ENCODE assay signal across 19 mouse cellular contexts in genomic region chr5:140887871-140888270, GRCm38 (mm10). TPM values are rescaled to one million over a fixed set of nuclear protein-coding genes. Genes with fewer than 3 reads are reported as not detected.
DNase-seq lines count a peak whose midpoint lies in the region; ATAC-seq and TF ChIP-seq lines count a peak whose summit lies in the region.
"Had no signal": no experiment of that assay in that cellular context is flagged by ENCODE, and none has a peak within 500 bp of the region (broad histone marks: within the 10 kb centered on the region; RNA-seq: fewer than 3 reads in every experiment).

No protein-coding gene starts in this region.

- no peak overlapping the region for H3K4me2 ChIP-seq in heart, postnatal 0 days (ENCODE audit: low read depth, low read length)
- H3K4me2 ChIP-seq in lung, embryonic 14.5 days = no peak overlapping the region
- no peak overlapping the region for H3K4me2 ChIP-seq in liver, embryonic 11.5 days
- H3K4me2 ChIP-seq: forebrain, embryonic 13.5 days; heart, embryonic 15.5 days; hindbrain, embryonic 13.5 days had no signal

- DNase-seq in heart, postnatal 0 days (ENCODE audit: low spot score) = peak; percentile 23
- DNase-seq in heart, adult 9 months (ENCODE audit: low spot score in 2 of 2) = no peak
- peak; percentile 77 for DNase-seq in lung, embryonic 14.5 days
- no peak for DNase-seq in lung, postnatal 25 days (ENCODE audit: low spot score)
- peak; percentile 61 for DNase-seq in retina, postnatal 1 day
- DNase-seq in retina, embryonic 14.5 days (ENCODE audit: low spot score) = no peak
- DNase-seq in testis, postnatal 14 days (ENCODE audit: low spot score) = peak; percentile 43
- no peak for DNase-seq in liver, embryonic 11.5 days (ENCODE audit: low spot score)
- DNase-seq: adrenal gland, adult 8-10 months; cerebellum, adult 11-12 months; cerebellum, adult 9-11 months; gastrocnemius, postnatal 36 days; heart, adult 11 months had no signal

- TF ChIP-seq CTCF in heart, postnatal 0 days (IDR thresholded peaks at IDR 0.05; ENCODE audit: low read depth) = no peak
- TF ChIP-seq CTCF in lung, embryonic 14.5 days (IDR thresholded peaks at IDR 0.05; ENCODE audit: low read depth) = no peak

- no peak overlapping the region for H3K27ac ChIP-seq in heart, postnatal 0 days (ENCODE audit: low read depth)
- no peak overlapping the region for H3K27ac ChIP-seq in lung, embryonic 14.5 days (ENCODE audit: low read depth)
- no peak overlapping the region for H3K27ac ChIP-seq in liver, embryonic 11.5 days (ENCODE audit: low read depth, low read length)
- H3K27ac ChIP-seq: embryonic facial prominence, embryonic 10.5 days; forebrain, embryonic 13.5 days; heart, embryonic 10.5 days; heart, embryonic 15.5 days; hindbrain, embryonic 13.5 days; hindbrain, postnatal 0 days had no signal

- H3K4me1 ChIP-seq in heart, postnatal 0 days (ENCODE audit: control insufficient read depth, insufficient read depth) = peaks cover 13% of the 10 kb centered on the region; the same call in 1 of the 2 replicates
- 0 out of 2 replicates have a peak, but pooled peaks cover 4% of the 10 kb centered on the region for H3K4me1 ChIP-seq in lung, embryonic 14.5 days (ENCODE audit: insufficient read depth)
- no peaks in the 10 kb centered on the region for H3K4me1 ChIP-seq in liver, embryonic 11.5 days (replicated peaks; ENCODE audit: control insufficient read depth, insufficient read depth, low read length)
- H3K4me1 ChIP-seq: forebrain, embryonic 13.5 days had no signal

- no peak overlapping the region for H3K9ac ChIP-seq in heart, postnatal 0 days (replicated peaks; ENCODE audit: low read depth, low read length)
- no peak overlapping the region for H3K9ac ChIP-seq in lung, embryonic 14.5 days
- H3K9ac ChIP-seq in liver, embryonic 11.5 days (ENCODE audit: low read depth, low read length) = no peak overlapping the region
- H3K9ac ChIP-seq: forebrain, embryonic 13.5 days; heart, embryonic 15.5 days; hindbrain, embryonic 13.5 days had no signal

- no peak overlapping the region for H3K4me3 ChIP-seq in heart, postnatal 0 days (ENCODE audit: low read depth, low read length)
- H3K4me3 ChIP-seq in lung, embryonic 14.5 days (ENCODE audit: low read depth, low read length) = no peak overlapping the region
- no peak overlapping the region for H3K4me3 ChIP-seq in liver, embryonic 11.5 days (ENCODE audit: low read depth, low read length)
- H3K4me3 ChIP-seq: embryonic facial prominence, embryonic 10.5 days; forebrain, embryonic 13.5 days; heart, embryonic 10.5 days; heart, embryonic 15.5 days; hindbrain, embryonic 13.5 days had no signal

- no peaks in the 10 kb centered on the region for H3K27me3 ChIP-seq in heart, postnatal 0 days (ENCODE audit: control insufficient read depth, insufficient read depth, low read length)
- no peaks in the 10 kb centered on the region for H3K27me3 ChIP-seq in lung, embryonic 14.5 days (ENCODE audit: insufficient read depth, low read length)
- peaks cover 9% of the 10 kb centered on the region for H3K27me3 ChIP-seq in liver, embryonic 11.5 days (replicated peaks; ENCODE audit: control insufficient read depth, insufficient read depth, low read length)
- H3K27me3 ChIP-seq: heart, embryonic 15.5 days; hindbrain, embryonic 13.5 days had no signal

- no peak for ATAC-seq in heart, postnatal 0 days (ENCODE audit: insufficient read depth, low read depth)
- ATAC-seq in lung, embryonic 14.5 days (ENCODE audit: insufficient read depth) = no peak
- no peak for ATAC-seq in liver, embryonic 11.5 days (replicated peaks; ENCODE audit: low FRiP score)
- ATAC-seq: forebrain, embryonic 13.5 days; hindbrain, postnatal 0 days had no signal

- H3K36me3 ChIP-seq in heart, postnatal 0 days (replicated peaks; ENCODE audit: control insufficient read depth, insufficient read depth, low read length) = no peaks in the 10 kb centered on the region
- no peaks in the 10 kb centered on the region for H3K36me3 ChIP-seq in lung, embryonic 14.5 days (ENCODE audit: insufficient read depth)
- no peaks in the 10 kb centered on the region for H3K36me3 ChIP-seq in liver, embryonic 11.5 days (ENCODE audit: control insufficient read depth, insufficient read depth, low read length)
- H3K36me3 ChIP-seq: embryonic facial prominence, embryonic 10.5 days; heart, embryonic 10.5 days; heart, embryonic 15.5 days; hindbrain, embryonic 13.5 days had no signal

- no peak for TF ChIP-seq EP300 in heart, postnatal 0 days (IDR thresholded peaks at IDR 0.05; ENCODE audit: low read depth)

- no peaks in the 10 kb centered on the region for H3K9me3 ChIP-seq in heart, postnatal 0 days (replicated peaks; ENCODE audit: control insufficient read depth, low read length)
- no peaks in the 10 kb centered on the region for H3K9me3 ChIP-seq in lung, embryonic 14.5 days (ENCODE audit: low read depth, low read length)
- H3K9me3 ChIP-seq in liver, embryonic 11.5 days (ENCODE audit: control insufficient read depth, low read length) = no peaks in the 10 kb centered on the region
- H3K9me3 ChIP-seq: embryonic facial prominence, embryonic 10.5 days; forebrain, embryonic 13.5 days; heart, embryonic 10.5 days; heart, embryonic 15.5 days; hindbrain, embryonic 13.5 days had no signal

- 17% methylated on average over 8 of the region's 8 CpGs for WGBS in heart, postnatal 0 days
- WGBS in lung, embryonic 14.5 days = 35% methylated on average over 8 of the region's 8 CpGs
- 72% methylated on average over 8 of the region's 8 CpGs for WGBS in liver, embryonic 11.5 days

RNA-seq across cellular contexts. Expression of gene Gna12, which starts 57.6 kb away (rescaled TPM):
- 132 and 145 TPM in 2 replicates for total RNA-seq in heart, postnatal 0 days (2014; rRNA removed; ENCODE audit: low replicate concordance)
- polyA plus RNA-seq in heart, postnatal 0 days (2015; fragmentation: Nextera tagmentation; extraction: Ambion mirVana) = 13.4 and 13.9 TPM in 2 replicates
- polyA plus RNA-seq in lung, embryonic 14.5 days (2014; fragmentation: Nextera tagmentation; extraction: Ambion mirVana) = 63.0 and 77.1 TPM in 2 replicates
- polyA plus RNA-seq in liver, embryonic 11.5 days (2014; fragmentation: Nextera tagmentation; extraction: Ambion mirVana) = 25.1 and 31.1 TPM in 2 replicates

Comparison
In these comparisons a context has a peak if more than half of its experiments do, and no peak if none do; other contexts are left out.
1. DNase-seq: peak in heart, postnatal 0 days (single experiment), lung, embryonic 14.5 days (single experiment), retina, postnatal 1 day (single experiment) and testis, postnatal 14 days (single experiment); none in heart, adult 9 months (0 of 2), lung, postnatal 25 days (single experiment), retina, embryonic 14.5 days (single experiment) and liver, embryonic 11.5 days (single experiment).